In genomic region chr7:66967206-66967919, GRCm38 (mm10) we compare ENCODE assay signal across 11 mouse cellular contexts.
DNase-seq lines count a peak whose midpoint lies in the region; ATAC-seq and TF ChIP-seq lines count a peak whose summit lies in the region.
"Had no signal": no experiment of that assay in that cellular context is flagged by ENCODE, and none has a peak within 500 bp of the region (broad histone marks: within the 10 kb centered on the region; RNA-seq: fewer than 3 reads in every experiment).

No protein-coding gene starts in this region.

- intact Hi-C loops in gastrocnemius, adult 2 months (cut with DNase I): no loop called here

- H3K4me2 ChIP-seq in limb, embryonic 11.5 days (ENCODE audit: low read depth, severe bottlenecking): no peak overlapping the region

- H3K9ac ChIP-seq in limb, embryonic 11.5 days (ENCODE audit: low read length): no peak overlapping the region

- peak; percentile 1 for DNase-seq in gastrocnemius, postnatal 25 days
- no peak for DNase-seq in gastrocnemius, adult 2 months
- peak; percentile 32 for DNase-seq in limb, embryonic 11.5 days (ENCODE audit: low spot score)
- DNase-seq in retina, embryonic 14.5 days (ENCODE audit: low spot score): peak; percentile 10
- DNase-seq in frontal cortex, postnatal 10 days (ENCODE audit: low spot score in 2 of 2): no peak
- DNase-seq: cerebellum, postnatal 25 days; layer of hippocampus, postnatal 36 days; lung, adult 2 months had no signal

- no peak overlapping the region for H3K27ac ChIP-seq in gastrocnemius, adult 2 months
- H3K27ac ChIP-seq in limb, embryonic 11.5 days (replicated peaks; ENCODE audit: low read depth, low read length): peak overlapping the region; percentile 58; the same call in 1 of the 2 replicates

- H3K4me1 ChIP-seq in megakaryocyte, embryonic 14.5 days: peaks cover 47% of the 10 kb centered on the region
- peaks cover 36% of the 10 kb centered on the region for H3K4me1 ChIP-seq in limb, embryonic 11.5 days (ENCODE audit: control insufficient read depth, insufficient read depth, low read length)

- no peak overlapping the region for H3K4me3 ChIP-seq in gastrocnemius, adult 2 months
- peak overlapping the region; percentile 53 for H3K4me3 ChIP-seq in megakaryocyte, embryonic 14.5 days (replicated peaks)
- H3K4me3 ChIP-seq in limb, embryonic 11.5 days (ENCODE audit: low read depth, low read length): no peak overlapping the region

- no peak for TF ChIP-seq CTCF in gastrocnemius, adult 2 months (IDR thresholded peaks at IDR 0.05)

- no peaks in the 10 kb centered on the region for H3K9me3 ChIP-seq in megakaryocyte, embryonic 14.5 days
- H3K9me3 ChIP-seq in limb, embryonic 11.5 days (ENCODE audit: control insufficient read depth, low read length): no peaks in the 10 kb centered on the region

- no peak for ATAC-seq in megakaryocyte, adult 5-6 weeks (ENCODE audit: poor library complexity, severe bottlenecking)
- ATAC-seq in limb, embryonic 11.5 days (ENCODE audit: insufficient number of reproducible peaks, low FRiP score, low TSS enrichment, low read depth): no peak
- ATAC-seq in inflammation-experienced regulatory T-cells, adult 6 months: no peak

- no peaks in the 10 kb centered on the region for H3K36me3 ChIP-seq in megakaryocyte, embryonic 14.5 days (replicated peaks; ENCODE audit: low read length)
- no peaks in the 10 kb centered on the region for H3K36me3 ChIP-seq in limb, embryonic 11.5 days (ENCODE audit: control insufficient read depth, insufficient read depth, low read length)

- peaks cover 7% of the 10 kb centered on the region for H3K27me3 ChIP-seq in megakaryocyte, embryonic 14.5 days (replicated peaks)
- H3K27me3 ChIP-seq in limb, embryonic 11.5 days (ENCODE audit: control insufficient read depth, insufficient read depth, low read length): no peaks in the 10 kb centered on the region

- 60% methylated on average over 8 of the region's 8 CpGs for WGBS in limb, embryonic 11.5 days

Comparison
In these comparisons a context has a peak if more than half of its experiments do, and no peak if none do; other contexts are left out.
1. DNase-seq: peak in gastrocnemius, postnatal 25 days (single experiment), limb, embryonic 11.5 days (single experiment) and retina, embryonic 14.5 days (single experiment); none in gastrocnemius, adult 2 months (single experiment) and frontal cortex, postnatal 10 days (0 of 2).